Mouse (Mus musculus) hindbrain, embryonic 11.5 days (tissue): ENCODE results near the gene Tctn3. TPM values are rescaled to one million over a fixed set of nuclear protein-coding genes. Genes with fewer than 3 reads are reported as not detected.

Experiments used
- ATAC-seq: fragments of 200-750 bp; cut with Nextera tagmentation; 2 replicates; pipeline ENCODE4 v1.8.0; 2017; ENCODE audit warnings: mild to moderate bottlenecking, moderate TSS enrichment, moderate library complexity; ENCODE audit not compliant: low FRiP score
- DNase-seq: peaks from one replicate; pipeline ENCODE4 v3.0.0-alpha.2; 2015; ENCODE audit warnings: low spot score
- H3K27ac ChIP-seq: fragments of 300-500 bp; sonication (generic); 2 replicates; pipeline ENCODE4 v1.5.1; 2014; ENCODE audit warnings: mild to moderate bottlenecking, low read depth, low read length
- H3K27me3 ChIP-seq: fragments of 300-500 bp; sonication (generic); 2 replicates; pipeline ENCODE4 v1.6.1; 2014; ENCODE audit warnings: mild to moderate bottlenecking, low read length, moderate library complexity, mixed read lengths; ENCODE audit not compliant: control insufficient read depth, insufficient read depth
- H3K36me3 ChIP-seq: fragments of 300-500 bp; sonication (generic); 2 replicates; pipeline ENCODE4 v1.6.1; 2014; ENCODE audit warnings: mild to moderate bottlenecking, low read length, moderate library complexity, mixed read lengths; ENCODE audit not compliant: control insufficient read depth, insufficient read depth
- H3K4me1 ChIP-seq: fragments of 300-500 bp; sonication (generic); replicated peaks from 2 replicates; pipeline ENCODE4 v1.6.1; 2014; ENCODE audit warnings: low read length, mixed read lengths; ENCODE audit not compliant: control insufficient read depth, insufficient read depth
- H3K4me2 ChIP-seq: fragments of 300-500 bp; sonication (generic); replicated peaks from 2 replicates; pipeline ENCODE4 v1.6.1; 2014; ENCODE audit warnings: mild to moderate bottlenecking, low read depth, low read length
- H3K4me3 ChIP-seq: fragments of 300-500 bp; sonication (generic); 2 replicates; pipeline ENCODE4 v1.5.1; 2014; ENCODE audit warnings: low read depth, low read length
- H3K9ac ChIP-seq: fragments of 300-500 bp; sonication (generic); 2 replicates; pipeline ENCODE4 v1.6.1; 2014; ENCODE audit warnings: low read depth, low read length
- H3K9me3 ChIP-seq: fragments of 300-500 bp; sonication (generic); 2 replicates; pipeline ENCODE4 v1.6.1; 2016; ENCODE audit warnings: low read length; ENCODE audit not compliant: control insufficient read depth
- WGBS: fragments of 180-500 bp; shearing (Covaris S2); extraction: QIAGEN DNeasy Blood & Tissue Kit; methylation state at CpG from one replicate; pipeline ENCODE4 v1.1.7; 2014; 5-methylcytosine and 5-hydroxymethylcytosine counted together
- polyA plus RNA-seq: library from polyadenylated mRNA; unstranded; fragments of >200 nt; fragmentation: Nextera tagmentation; extraction: Ambion mirVana; gene quantifications from 2 replicates; pipeline ENCODE4 v1.2.1, GENCODE M21; 2014

Tctn3 gene
- polyA plus RNA-seq = 12.0 and 13.2 TPM in 2 replicates

GRCm38 (mm10) chr19:40611830-40612506 lies at the start of gene Tctn3, which contains the start of gene Entpd1:
Gene Tctn3, minus strand, starts transcription at chr19:40612233.
Gene Entpd1, plus strand, starts transcription at chr19:40612366.
- Histone ChIP-seq H3K27ac (no peak within 1 kb of the TSS), H3K4me2 (peak within 1 kb of the TSS; percentile 70), H3K9me3 (no peaks in the 10 kb centered on the region), H3K36me3 (0 out of 2 replicates have a peak, but pooled peaks cover 2% of the 10 kb centered on the region), H3K4me3 (peak within 1 kb of the TSS; percentile 75), H3K4me1 (peaks cover 4% of the 10 kb centered on the region), H3K9ac (peak within 1 kb of the TSS; percentile 66), H3K27me3 (no peaks in the 10 kb centered on the region)
- ATAC-seq (peak; percentile 100), DNase-seq (peak; percentile 98)
- WGBS = 0% methylated on average over 45 of the region's 45 CpGs

GRCm38 (mm10) chr19:40661108-40661507 lies 49.1 kb upstream of the Tctn3 start:
- ATAC-seq (no peak), DNase-seq (no peak)
- no peaks in the 10 kb centered on the region for H3K9me3 ChIP-seq
- H3K27me3 ChIP-seq = no peaks in the 10 kb centered on the region
- H3K9ac ChIP-seq = no peak overlapping the region
- no peaks in the 10 kb centered on the region for H3K36me3 ChIP-seq
- no peak overlapping the region for H3K27ac ChIP-seq
- WGBS = 88% methylated on average over 2 of the region's 2 CpGs
- H3K4me1 ChIP-seq = no peaks in the 10 kb centered on the region
- peak overlapping the region; percentile 55; the same call in 1 of the 2 replicates for H3K4me2 ChIP-seq
- no peak overlapping the region for H3K4me3 ChIP-seq

- H3K27me3 ChIP-seq = no peaks in the 10 kb centered on the region
- DNase-seq (no peak), ATAC-seq (peak; percentile 44)
- H3K4me1 ChIP-seq = no peaks in the 10 kb centered on the region
- H3K36me3 ChIP-seq = no peaks in the 10 kb centered on the region
- peak overlapping the region; percentile 54 for H3K9ac ChIP-seq
- peak overlapping the region; percentile 55 for H3K4me2 ChIP-seq
- peak overlapping the region; percentile 30 for H3K4me3 ChIP-seq
- H3K9me3 ChIP-seq = no peaks in the 10 kb centered on the region
- H3K27ac ChIP-seq = peak overlapping the region; percentile 58
- WGBS = 11% methylated on average over 9 of the region's 9 CpGs
Measured at GRCm38 (mm10) chr19:40660510-40660909, 48.5 kb upstream of the Tctn3 start.

GRCm38 (mm10) chr19:40659651-40660478 lies 47.8 kb upstream of the Tctn3 start:
- peak overlapping the region; percentile 55 for H3K4me2 ChIP-seq
- peak overlapping the region; percentile 30 for H3K4me3 ChIP-seq
- H3K36me3 ChIP-seq = no peaks in the 10 kb centered on the region
- H3K9me3 ChIP-seq = no peaks in the 10 kb centered on the region
- H3K27ac ChIP-seq = peak overlapping the region; percentile 58
- no peaks in the 10 kb centered on the region for H3K4me1 ChIP-seq
- 2% methylated on average over 16 of the region's 16 CpGs for WGBS
- ATAC-seq (peak; percentile 89), DNase-seq (peak; percentile 65)
- H3K9ac ChIP-seq = peak overlapping the region; percentile 54
- H3K27me3 ChIP-seq = no peaks in the 10 kb centered on the region

- Histone ChIP-seq H3K4me1 (no peaks in the 10 kb centered on the region), H3K4me2 (no peak overlapping the region), H3K9ac (no peak overlapping the region), H3K36me3 (no peaks in the 10 kb centered on the region), H3K9me3 (no peaks in the 10 kb centered on the region), H3K27ac (no peak overlapping the region), H3K4me3 (no peak overlapping the region), H3K27me3 (no peaks in the 10 kb centered on the region)
- ATAC-seq = no peak
- DNase-seq = no peak
- 44% methylated on average over 5 of the region's 5 CpGs for WGBS
Measured at GRCm38 (mm10) chr19:40658935-40659334, 46.9 kb upstream of the Tctn3 start.

- 76% methylated on average over 6 of the region's 6 CpGs for WGBS
- no peak for DNase-seq
- Histone ChIP-seq H3K36me3 (no peaks in the 10 kb centered on the region), H3K4me3 (no peak overlapping the region), H3K9me3 (no peaks in the 10 kb centered on the region), H3K4me1 (no peaks in the 10 kb centered on the region), H3K4me2 (no peak overlapping the region), H3K27me3 (no peaks in the 10 kb centered on the region), H3K9ac (no peak overlapping the region), H3K27ac (no peak overlapping the region)
- no peak for ATAC-seq
Measured at GRCm38 (mm10) chr19:40658281-40658680, 46.2 kb upstream of the Tctn3 start.

- H3K9ac ChIP-seq = no peak overlapping the region
- H3K27ac ChIP-seq = no peak overlapping the region
- no peak overlapping the region for H3K4me3 ChIP-seq
- no peaks in the 10 kb centered on the region for H3K4me1 ChIP-seq
- no peaks in the 10 kb centered on the region for H3K36me3 ChIP-seq
- H3K9me3 ChIP-seq = no peaks in the 10 kb centered on the region
- DNase-seq = no peak
- H3K4me2 ChIP-seq = no peak overlapping the region
- no peaks in the 10 kb centered on the region for H3K27me3 ChIP-seq
- 88% methylated on average over 5 of the region's 5 CpGs for WGBS
- no peak for ATAC-seq
Measured at GRCm38 (mm10) chr19:40656207-40656606, 44.2 kb upstream of the Tctn3 start.

- no peak overlapping the region for H3K27ac ChIP-seq
- H3K9me3 ChIP-seq = no peaks in the 10 kb centered on the region
- no peaks in the 10 kb centered on the region for H3K36me3 ChIP-seq
- ATAC-seq (no peak), DNase-seq (no peak)
- no peaks in the 10 kb centered on the region for H3K4me1 ChIP-seq
- H3K4me3 ChIP-seq = no peak overlapping the region
- no peak overlapping the region for H3K4me2 ChIP-seq
- H3K9ac ChIP-seq = no peak overlapping the region
- no peaks in the 10 kb centered on the region for H3K27me3 ChIP-seq
- WGBS = 76% methylated on average over 5 of the region's 5 CpGs
Measured at GRCm38 (mm10) chr19:40650090-40650489, 38.1 kb upstream of the Tctn3 start.
